Mouse (Mus musculus): Measurements from ENCODE around the gene Igf2r. TPM values are rescaled to one million over a fixed set of nuclear protein-coding genes. Genes with fewer than 3 reads are reported as not detected.
A peak's percentile ranks its signal among the peaks of the same experiment; 100 is the strongest.

Igf2r gene
- total and polyA plus RNA-seq, 2 experiments from 2014 or later, result 4.6 to 36.0 TPM

DNA sequence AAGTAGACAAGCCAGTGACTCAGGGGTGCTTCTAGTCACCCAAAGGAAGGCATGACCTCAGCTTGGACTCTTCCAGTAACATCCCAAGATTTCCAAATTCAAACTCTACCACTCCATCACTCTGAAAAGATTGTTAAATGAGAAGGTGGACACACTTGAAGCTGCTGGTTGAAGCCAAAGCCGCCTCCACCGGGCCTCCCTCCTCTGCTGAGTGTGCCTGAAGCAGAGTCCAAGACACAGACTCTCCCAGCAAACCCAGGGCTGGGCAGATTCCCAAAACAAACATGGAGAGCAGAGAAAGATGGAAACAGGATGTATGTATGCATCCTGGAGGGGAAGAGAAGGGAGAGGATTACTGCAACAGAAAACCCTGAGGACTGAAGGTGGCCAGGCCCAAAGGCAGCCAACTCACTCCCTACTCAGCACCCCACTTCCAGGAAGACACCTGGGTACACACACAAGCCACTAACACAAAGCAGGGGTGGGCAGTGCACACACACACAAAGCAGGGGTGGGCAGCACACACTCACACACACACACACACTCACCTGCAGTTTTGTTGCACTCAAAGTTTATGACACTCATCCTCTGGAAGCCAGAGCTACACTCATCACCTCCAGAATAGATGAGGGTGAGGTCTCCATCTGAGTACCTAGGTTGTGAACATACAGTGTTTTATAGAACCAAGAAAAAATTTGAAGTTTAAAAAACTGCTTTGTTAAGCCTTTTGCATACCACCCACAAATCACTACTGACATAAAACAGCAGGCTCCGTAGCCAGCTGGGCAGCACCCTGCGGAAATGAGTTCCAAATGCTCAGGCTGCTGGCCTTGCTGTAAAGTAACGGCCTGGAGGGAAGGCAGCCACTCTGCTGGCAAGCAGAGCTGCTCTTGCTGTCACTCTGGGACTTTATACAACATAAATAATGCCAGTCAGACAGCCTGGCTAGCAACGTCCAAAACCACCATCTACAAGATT is 44.4 kb downstream of the Igf2r start:
- no peaks in the 10 kb centered on the region for H3K27me3 ChIP-seq (ENCODE audit: insufficient read depth, low read length)
- no peak overlapping the region for H3K9ac ChIP-seq
- no peak overlapping the region for H3K4me2 ChIP-seq (ENCODE audit: low read depth)
- DNase-seq (peak; percentile 63), ATAC-seq (peak; percentile 80)
- H3K4me1 ChIP-seq (ENCODE audit: insufficient read depth), result peaks cover 12% of the 10 kb centered on the region
- peaks cover 22% of the 10 kb centered on the region for H3K36me3 ChIP-seq (ENCODE audit: insufficient read depth)
- 48% methylated on average over 6 of the region's 6 CpGs for WGBS
- no peaks in the 10 kb centered on the region for H3K9me3 ChIP-seq (ENCODE audit: low read length)
- no peak overlapping the region for H3K4me3 ChIP-seq (ENCODE audit: low read depth, low read length)
- H3K27ac ChIP-seq (ENCODE audit: low read depth, low read length), result peak overlapping the region; percentile 40
- no peak for TF ChIP-seq CTCF (IDR thresholded peaks at IDR 0.05; ENCODE audit: low read depth)

DNA sequence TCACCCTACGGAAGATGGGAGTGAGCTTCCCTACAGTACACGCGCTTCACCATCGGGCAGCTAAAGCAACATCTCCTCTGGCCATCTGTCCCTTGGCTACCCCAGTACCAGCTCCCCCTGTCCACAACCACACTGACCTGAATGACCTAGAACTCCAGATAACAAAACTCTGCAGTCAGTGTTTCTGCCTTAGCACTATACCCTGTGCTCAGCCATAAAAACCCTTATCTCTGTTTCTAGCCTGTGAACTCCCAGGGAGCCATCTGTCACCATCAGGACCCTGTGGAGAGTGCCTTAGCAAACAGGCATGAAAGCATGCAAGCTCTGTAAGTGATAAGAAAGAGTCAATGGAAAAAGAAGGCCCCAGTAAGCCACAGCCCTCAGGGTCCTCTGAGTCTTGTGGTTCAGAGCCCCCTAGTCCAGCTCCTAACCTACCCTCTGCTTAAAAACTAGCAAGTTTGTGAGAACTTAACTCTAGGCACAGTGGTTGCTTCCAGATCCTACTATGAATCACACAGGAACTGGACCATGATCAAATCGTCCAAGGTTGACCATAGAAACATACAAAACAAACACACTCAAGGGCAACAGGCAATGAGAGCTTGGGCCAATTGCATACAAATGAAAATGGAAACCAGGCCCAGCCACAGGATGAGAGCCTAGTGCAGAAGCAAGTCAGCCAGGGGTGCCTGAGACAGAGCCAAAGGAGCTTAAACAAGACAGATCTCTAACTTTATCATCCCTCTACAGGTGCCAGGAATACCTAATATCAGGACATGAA is 45.3 kb downstream of the Igf2r start:
- Histone ChIP-seq H3K9ac (no peak overlapping the region), H3K4me1 (ENCODE audit: insufficient read depth) (peaks cover 12% of the 10 kb centered on the region), H3K9me3 (ENCODE audit: low read length) (no peaks in the 10 kb centered on the region), H3K4me3 (ENCODE audit: low read depth, low read length) (no peak overlapping the region), H3K36me3 (ENCODE audit: insufficient read depth) (peaks cover 29% of the 10 kb centered on the region), H3K27me3 (ENCODE audit: insufficient read depth, low read length) (no peaks in the 10 kb centered on the region), H3K27ac (ENCODE audit: low read depth, low read length) (no peak overlapping the region; the same call in 1 of the 2 replicates), H3K4me2 (ENCODE audit: low read depth) (no peak overlapping the region)
- ATAC-seq (no peak), DNase-seq (no peak)
- no peak for TF ChIP-seq CTCF (IDR thresholded peaks at IDR 0.05; ENCODE audit: low read depth)
- 88% methylated on average over 5 of the region's 5 CpGs for WGBS

DNA sequence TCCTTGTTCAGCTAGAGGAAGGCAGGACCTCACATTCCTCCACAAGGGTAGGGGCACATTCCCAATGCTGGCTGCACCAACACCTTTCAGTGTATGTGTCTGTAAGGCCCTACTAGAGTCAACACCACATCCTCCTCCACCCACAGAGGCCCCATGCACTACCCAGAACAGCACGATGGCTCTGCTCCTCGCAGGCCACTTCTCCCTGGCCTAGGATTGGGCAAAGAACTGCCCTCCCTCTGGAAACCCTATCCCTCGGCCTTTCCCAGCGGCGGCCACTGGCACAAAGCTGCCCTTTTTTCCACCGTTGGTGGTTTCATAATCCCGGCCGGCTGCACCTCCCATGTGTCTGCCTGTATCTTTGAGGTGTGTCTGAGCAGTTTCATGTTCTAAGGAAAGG is 46.8 kb downstream of the Igf2r start:
- DNase-seq (no peak), ATAC-seq (no peak)
- no peak overlapping the region for H3K9ac ChIP-seq
- H3K4me1 ChIP-seq (ENCODE audit: insufficient read depth), result peaks cover 12% of the 10 kb centered on the region
- no peak overlapping the region for H3K4me3 ChIP-seq (ENCODE audit: low read depth, low read length)
- WGBS, result 62% methylated on average over 8 of the region's 8 CpGs
- no peaks in the 10 kb centered on the region for H3K9me3 ChIP-seq (ENCODE audit: low read length)
- no peak for TF ChIP-seq CTCF (IDR thresholded peaks at IDR 0.05; ENCODE audit: low read depth)
- H3K4me2 ChIP-seq (ENCODE audit: low read depth), result no peak overlapping the region
- peaks cover 36% of the 10 kb centered on the region for H3K36me3 ChIP-seq (ENCODE audit: insufficient read depth)
- no peaks in the 10 kb centered on the region for H3K27me3 ChIP-seq (ENCODE audit: insufficient read depth, low read length)
- H3K27ac ChIP-seq (ENCODE audit: low read depth, low read length), result no peak overlapping the region

DNA sequence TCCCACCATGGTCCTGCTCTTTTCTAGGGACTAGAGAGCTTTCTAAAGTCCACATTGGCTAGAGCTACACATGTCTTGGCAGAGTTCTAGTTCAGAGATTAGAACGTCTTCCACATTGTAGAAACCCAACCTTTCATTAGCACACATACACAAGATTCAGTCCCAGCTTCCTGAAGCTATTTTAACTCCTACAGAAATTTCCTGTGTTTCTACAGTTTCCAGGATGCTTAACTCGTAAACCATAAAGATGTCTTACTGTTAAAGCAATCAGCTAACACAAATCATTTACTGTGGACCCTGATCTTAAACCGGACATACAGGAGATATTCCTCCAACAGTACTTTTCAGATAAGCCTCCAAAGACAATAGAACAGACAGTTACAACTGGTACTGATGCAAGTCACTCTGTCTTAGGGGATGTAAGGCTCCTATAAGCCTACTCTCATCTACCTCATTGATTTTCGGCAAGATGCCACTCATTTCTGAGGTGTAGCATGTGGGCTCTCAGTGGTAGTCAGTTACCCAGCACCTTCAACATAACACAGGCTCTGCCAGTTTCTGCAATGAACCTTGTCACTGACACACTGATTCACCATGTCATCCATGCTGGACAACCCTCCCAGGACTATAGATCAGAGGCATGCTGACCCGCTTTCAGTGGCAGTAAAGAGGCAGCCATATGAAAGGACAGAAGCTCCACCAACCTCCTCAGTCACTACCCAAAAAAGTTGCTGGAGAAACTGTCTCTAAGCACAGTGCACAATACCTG is 48.2 kb downstream of the Igf2r start:
- no peak overlapping the region for H3K4me3 ChIP-seq (ENCODE audit: low read depth, low read length)
- peaks cover 12% of the 10 kb centered on the region for H3K4me1 ChIP-seq (ENCODE audit: insufficient read depth)
- H3K9me3 ChIP-seq (ENCODE audit: low read length), result no peaks in the 10 kb centered on the region
- H3K27me3 ChIP-seq (ENCODE audit: insufficient read depth, low read length), result no peaks in the 10 kb centered on the region
- H3K27ac ChIP-seq (ENCODE audit: low read depth, low read length), result no peak overlapping the region
- H3K4me2 ChIP-seq (ENCODE audit: low read depth), result no peak overlapping the region
- WGBS, result 90% methylated on average over 5 of the region's 5 CpGs
- TF ChIP-seq CTCF (IDR thresholded peaks at IDR 0.05; ENCODE audit: low read depth), result no peak
- ATAC-seq (no peak), DNase-seq (no peak)
- no peak overlapping the region for H3K9ac ChIP-seq
- H3K36me3 ChIP-seq (ENCODE audit: insufficient read depth), result peaks cover 48% of the 10 kb centered on the region

DNA sequence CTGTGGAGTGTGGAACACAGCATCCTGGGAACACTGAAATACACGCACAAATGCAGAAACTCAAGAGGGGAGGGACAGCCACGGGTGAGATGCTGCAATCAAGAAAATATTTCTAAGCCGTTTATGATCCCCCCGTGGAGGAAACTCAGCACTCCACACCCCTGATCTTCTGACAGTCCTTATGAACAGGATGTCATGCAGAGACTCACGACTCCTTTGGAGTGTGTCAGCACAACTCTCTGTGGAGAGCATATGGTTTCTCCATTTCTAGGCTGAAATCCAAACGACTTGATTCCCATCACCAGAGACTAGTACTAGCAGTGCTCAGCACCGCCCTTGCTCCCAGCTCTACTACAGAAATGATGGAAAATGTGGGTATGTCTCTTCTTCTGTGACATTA is 51.2 kb downstream of the Igf2r start:
- no peak overlapping the region for H3K4me3 ChIP-seq (ENCODE audit: low read depth, low read length)
- peak; percentile 73 for ATAC-seq
- no peaks in the 10 kb centered on the region for H3K9me3 ChIP-seq (ENCODE audit: low read length)
- no peak overlapping the region for H3K9ac ChIP-seq
- no peaks in the 10 kb centered on the region for H3K27me3 ChIP-seq (ENCODE audit: insufficient read depth, low read length)
- no peak for TF ChIP-seq CTCF (IDR thresholded peaks at IDR 0.05; ENCODE audit: low read depth)
- H3K4me1 ChIP-seq (ENCODE audit: insufficient read depth), result no peaks in the 10 kb centered on the region
- H3K4me2 ChIP-seq (ENCODE audit: low read depth), result no peak overlapping the region
- no peak overlapping the region for H3K27ac ChIP-seq (ENCODE audit: low read depth, low read length)
- peaks cover 69% of the 10 kb centered on the region for H3K36me3 ChIP-seq (ENCODE audit: insufficient read depth)
- DNase-seq, result peak; percentile 61
- WGBS, result 66% methylated on average over 7 of the region's 7 CpGs

DNA sequence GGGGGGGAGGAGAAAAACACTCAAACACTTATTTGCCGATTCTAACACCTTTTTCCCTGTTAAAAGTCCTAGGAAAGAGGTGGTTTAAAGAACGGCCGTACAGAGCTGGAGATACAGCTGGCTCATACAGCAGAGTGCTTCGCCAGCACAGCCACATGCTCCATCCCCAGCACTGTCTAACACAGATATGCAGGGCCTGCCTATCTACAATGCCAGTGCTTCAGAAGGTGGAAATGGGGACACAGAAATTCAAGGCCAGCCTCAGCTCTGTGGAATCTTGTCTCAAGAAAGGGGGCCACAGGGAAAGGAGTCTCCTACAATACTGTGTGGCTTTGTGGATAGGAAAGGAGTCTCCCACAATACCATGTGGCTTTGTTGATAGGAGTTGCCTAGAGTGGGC is 52.0 kb downstream of the Igf2r start:
- Histone ChIP-seq H3K4me1 (ENCODE audit: insufficient read depth) (no peaks in the 10 kb centered on the region), H3K9me3 (ENCODE audit: low read length) (no peaks in the 10 kb centered on the region), H3K9ac (no peak overlapping the region), H3K36me3 (ENCODE audit: insufficient read depth) (peaks cover 69% of the 10 kb centered on the region), H3K4me3 (ENCODE audit: low read depth, low read length) (no peak overlapping the region), H3K27me3 (ENCODE audit: insufficient read depth, low read length) (no peaks in the 10 kb centered on the region), H3K27ac (ENCODE audit: low read depth, low read length) (no peak overlapping the region), H3K4me2 (ENCODE audit: low read depth) (no peak overlapping the region)
- DNase-seq, result no peak
- WGBS, result 82% methylated on average over 4 of the region's 4 CpGs
- no peak for ATAC-seq
- no peak for TF ChIP-seq CTCF (IDR thresholded peaks at IDR 0.05; ENCODE audit: low read depth)

All from forebrain, postnatal 0 days (tissue).